Mouse (Mus musculus) bone marrow macrophage, adult 2 months (primary cell): Measurements from ENCODE around the gene Pde8a. TPM values are rescaled to one million over a fixed set of nuclear protein-coding genes. Genes with fewer than 3 reads are reported as not detected.

ENCODE experiments used
- H3K27ac ChIP-seq: 2 replicates; pipeline ENCODE4 v1.5.1; 2012; ENCODE audit warnings: low read depth, low read length; ENCODE audit not compliant: insufficient read depth
- H3K4me1 ChIP-seq: 2 replicates; pipeline ENCODE4 v1.6.1; 2012; ENCODE audit warnings: low read length; ENCODE audit not compliant: control insufficient read depth, insufficient read depth
- H3K4me3 ChIP-seq: 2 replicates; pipeline ENCODE4 v1.5.1; 2012; ENCODE audit warnings: mild to moderate bottlenecking, low read length, moderate library complexity; ENCODE audit not compliant: insufficient read depth
- CTCF ChIP-seq: IDR thresholded peaks from 2 replicates; pipeline ENCODE4 v1.5.1; 2012; ENCODE audit warnings: low read depth, mild to moderate bottlenecking, low read length, moderate library complexity
- POLR2A ChIP-seq: IDR thresholded peaks from 2 replicates; pipeline ENCODE4 v1.6.1; 2012; ENCODE audit warnings: mild to moderate bottlenecking, low read depth, low read length, borderline replicate concordance
- polyA plus RNA-seq: library from polyadenylated mRNA; stranded (reverse); fragments of >200 nt; gene quantifications from 2 replicates; pipeline ENCODE4 v1.2.4, GENCODE M21; 2012; ENCODE audit not compliant: missing spikeins, insufficient read depth, insufficient read length

Gene Pde8a
- polyA plus RNA-seq, 1 experiment = 31.7 TPM

GRCm38 (mm10) chr7:81208944-81209343 lies 4.5 kb upstream of the Pde8a start:
- peaks cover 8% of the 10 kb centered on the region for H3K4me1 ChIP-seq
- TF ChIP-seq POLR2A = no peak
- peak; percentile 64; the same call in 1 of the 2 replicates for TF ChIP-seq CTCF
- H3K4me3 ChIP-seq = no peak overlapping the region
- H3K27ac ChIP-seq = no peak overlapping the region

DNA sequence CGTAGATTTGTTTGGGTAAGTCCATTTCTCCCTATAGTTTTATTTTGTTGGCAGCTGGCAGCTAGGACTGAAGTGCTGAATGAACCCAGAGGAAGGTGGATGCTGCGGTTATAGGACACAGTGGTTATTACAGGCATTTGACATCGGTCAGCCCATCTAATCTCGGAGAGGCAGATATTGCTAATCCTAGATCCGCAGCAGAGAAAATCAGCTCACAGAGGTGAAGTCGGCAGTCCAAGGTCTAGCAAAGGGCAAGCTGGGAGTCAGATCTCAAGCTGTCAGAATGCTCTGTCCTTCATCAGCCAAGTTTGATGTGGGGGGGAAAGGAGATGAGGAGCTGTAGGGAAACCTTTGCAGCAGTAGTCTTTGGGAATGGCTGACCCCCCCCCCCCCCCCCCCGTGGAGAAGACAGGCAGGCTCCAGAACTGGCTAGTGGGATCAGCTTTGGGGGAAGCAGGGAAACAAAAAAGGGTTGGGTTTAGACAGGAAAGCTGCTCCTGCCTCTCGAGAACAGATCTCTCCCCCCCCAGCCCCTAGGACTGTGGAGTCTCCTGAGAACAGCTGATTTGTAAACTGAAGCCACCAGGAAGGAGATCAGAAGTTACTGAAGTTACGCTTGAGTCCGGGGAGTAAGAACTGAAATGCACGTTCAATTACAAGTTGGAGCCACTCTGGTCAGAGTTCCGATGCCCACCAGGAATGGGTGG lies 3.3 kb upstream of the Pde8a start:
- H3K4me3 ChIP-seq = no peak overlapping the region
- peaks cover 11% of the 10 kb centered on the region for H3K4me1 ChIP-seq
- no peak for TF ChIP-seq CTCF
- no peak for TF ChIP-seq POLR2A
- H3K27ac ChIP-seq = no peak overlapping the region

DNA sequence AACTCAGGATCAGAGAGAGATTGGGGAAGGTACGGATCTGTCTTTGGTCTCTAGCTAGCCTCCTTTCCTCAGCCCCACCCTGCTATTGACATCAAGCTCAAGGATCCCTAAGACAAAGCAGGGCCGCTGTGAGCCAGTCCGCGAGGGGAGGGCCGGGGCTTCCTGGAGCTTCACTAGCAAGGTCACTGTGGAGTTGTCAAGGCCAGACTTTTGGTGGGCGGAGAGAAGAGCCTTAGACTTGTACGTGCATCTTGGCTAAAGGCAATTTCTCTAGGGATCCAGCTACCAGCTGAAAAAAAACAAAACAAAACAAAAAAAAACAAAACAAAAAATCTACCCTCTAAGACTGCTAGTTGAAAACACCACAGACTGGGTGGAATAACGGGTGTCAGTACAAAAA lies 1.6 kb upstream of the Pde8a start:
- TF ChIP-seq CTCF (no peak), POLR2A (no peak)
- Histone ChIP-seq H3K4me3 (no peak overlapping the region), H3K27ac (no peak overlapping the region), H3K4me1 (peaks cover 16% of the 10 kb centered on the region)

DNA sequence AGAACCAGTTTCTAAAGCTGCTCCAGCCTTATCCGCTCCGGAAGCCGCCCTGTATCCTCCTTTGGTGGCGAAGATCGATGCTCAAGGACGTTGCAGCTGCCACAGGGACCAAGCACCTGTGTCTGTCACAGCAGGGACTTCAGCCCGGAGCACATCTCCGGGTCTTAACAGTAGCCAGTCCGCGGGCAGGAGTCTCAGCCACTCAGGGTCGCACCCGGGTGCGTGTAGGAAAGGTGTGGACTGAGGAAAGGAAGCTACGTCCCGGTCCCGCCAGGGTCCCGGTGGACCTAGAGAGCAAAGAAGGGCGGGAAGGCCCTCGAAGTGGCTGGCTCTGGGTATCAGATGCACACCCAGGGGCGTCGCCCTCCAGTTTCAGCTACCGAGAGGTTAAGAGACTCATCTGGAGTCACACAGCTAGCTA lies 1.1 kb upstream of the Pde8a start:
- H3K4me1 ChIP-seq = peaks cover 16% of the 10 kb centered on the region
- H3K4me3 ChIP-seq = peak overlapping the region; percentile 63
- H3K27ac ChIP-seq = no peak overlapping the region
- TF ChIP-seq CTCF (no peak), POLR2A (no peak)

DNA sequence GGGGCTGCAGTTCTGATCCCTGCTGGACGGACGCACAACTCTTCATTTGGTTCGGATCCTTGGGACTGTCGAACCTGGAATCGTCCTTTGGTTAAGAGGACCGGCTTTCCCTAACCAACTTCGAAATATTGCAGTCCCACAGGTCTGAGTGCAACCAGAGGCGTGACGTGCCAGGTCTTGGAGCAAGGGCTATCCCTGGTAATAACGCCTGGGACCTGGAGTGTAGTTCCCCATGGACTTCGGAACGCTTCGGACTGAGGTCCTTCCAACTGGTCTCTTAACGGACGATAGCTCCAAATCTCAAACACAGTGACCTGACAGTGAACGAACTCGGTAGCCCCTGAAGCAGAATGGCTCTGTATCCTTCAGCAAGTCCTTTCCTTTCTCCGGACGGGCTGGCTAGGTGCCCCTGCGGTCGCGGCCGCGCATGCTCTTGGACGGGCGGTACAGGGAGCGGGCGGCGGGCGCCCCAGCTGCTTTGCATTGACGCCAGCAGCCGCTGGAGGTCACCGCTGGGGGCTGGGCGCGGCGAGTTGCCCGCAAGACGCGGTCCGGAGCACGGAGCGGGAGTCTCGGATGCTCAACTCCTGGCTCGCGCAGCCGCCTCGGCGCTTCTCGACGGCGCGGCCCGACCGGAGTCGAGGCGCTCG lies 574 bp upstream of the Pde8a start:
- Histone ChIP-seq H3K27ac (peak overlapping the region; percentile 59), H3K4me3 (peak overlapping the region; percentile 63), H3K4me1 (peaks cover 16% of the 10 kb centered on the region)
- no peak for TF ChIP-seq CTCF
- no peak for TF ChIP-seq POLR2A

GRCm38 (mm10) chr7:81214153-81214907 lies 934 bp downstream of the Pde8a start:
- Histone ChIP-seq H3K4me1 (peaks cover 16% of the 10 kb centered on the region), H3K27ac (no peak overlapping the region), H3K4me3 (peak overlapping the region; percentile 63)
- TF ChIP-seq POLR2A = no peak
- no peak for TF ChIP-seq CTCF

DNA sequence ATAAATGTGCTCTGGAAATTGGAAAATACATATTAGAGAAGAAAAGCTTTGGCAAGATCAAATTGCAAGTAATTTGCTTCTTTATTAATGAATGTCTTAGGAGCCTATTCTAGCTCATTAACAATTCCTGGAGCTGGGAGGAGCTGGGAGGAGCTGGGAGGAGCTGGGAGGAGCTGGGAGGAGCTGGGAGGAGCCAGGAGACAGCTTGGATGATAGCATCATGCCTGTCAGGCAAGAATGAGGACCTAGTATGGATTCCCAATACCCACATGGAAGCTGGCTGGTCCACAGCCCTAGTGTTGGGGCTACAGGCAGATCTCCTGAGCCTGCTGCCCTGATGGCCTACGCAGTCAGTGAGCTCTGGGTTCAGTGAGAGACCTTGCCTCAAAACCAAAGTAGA lies 2.6 kb downstream of the Pde8a start:
- no peak for TF ChIP-seq CTCF
- peaks cover 16% of the 10 kb centered on the region for H3K4me1 ChIP-seq

GRCm38 (mm10) chr7:81219321-81219720 lies 5.9 kb downstream of the Pde8a start:
- peaks cover 9% of the 10 kb centered on the region for H3K4me1 ChIP-seq
- no peak overlapping the region for H3K27ac ChIP-seq
- TF ChIP-seq CTCF (no peak), POLR2A (no peak)

More for the DNA sequence above, 2.6 kb downstream of the Pde8a start:
- H3K4me3 ChIP-seq = no peak overlapping the region
- no peak overlapping the region for H3K27ac ChIP-seq

DNA sequence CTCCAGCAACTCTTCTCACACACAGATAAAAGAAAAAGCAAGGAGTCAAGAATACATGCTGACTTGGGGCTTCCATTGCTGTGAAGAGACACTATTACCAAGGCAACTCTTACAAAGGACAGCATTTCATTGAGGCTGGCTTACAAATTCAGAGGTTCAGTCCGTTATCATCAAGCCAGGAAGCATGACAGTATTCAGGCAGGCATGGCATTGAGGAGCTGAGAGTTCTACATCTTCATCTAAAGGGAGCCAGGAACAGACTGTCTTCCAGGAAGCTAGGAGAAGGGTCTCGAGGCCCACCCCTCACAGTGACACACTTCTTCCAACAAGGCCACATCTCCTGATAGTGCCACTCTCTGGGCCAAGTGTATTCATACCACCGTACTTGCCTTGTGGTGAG lies 7.0 kb downstream of the Pde8a start:
- no peak overlapping the region for H3K27ac ChIP-seq
- TF ChIP-seq CTCF (no peak), POLR2A (no peak)
- no peak overlapping the region for H3K4me3 ChIP-seq
- H3K4me1 ChIP-seq = peaks cover 8% of the 10 kb centered on the region

More at GRCm38 (mm10) chr7:81219321-81219720, 5.9 kb downstream of the Pde8a start:
- H3K4me3 ChIP-seq = no peak overlapping the region

- H3K4me3 ChIP-seq = no peak overlapping the region
- TF ChIP-seq POLR2A (no peak), CTCF (no peak)
- H3K27ac ChIP-seq = no peak overlapping the region
- peaks cover 8% of the 10 kb centered on the region for H3K4me1 ChIP-seq
Measured at GRCm38 (mm10) chr7:81224260-81224659, 10.9 kb downstream of the Pde8a start.
